Mouse (Mus musculus) brain, adult 2 months (tissue): ENCODE data around the gene Plekhg5.

Source experiments
- DNase-seq: peaks from one replicate; pipeline ENCODE4 v3.0.0; 2011; ENCODE audit warnings: low read depth, low spot score

Plekhg5 gene

GRCm38 (mm10) chr4:152097911-152098799, 25.9 kb downstream of the Plekhg5 start:
- no peak for DNase-seq

GRCm38 (mm10) chr4:152100541-152100940, 28.2 kb downstream of the Plekhg5 start:
- peak; percentile 95 for DNase-seq

GRCm38 (mm10) chr4:152101081-152101653, 28.9 kb downstream of the Plekhg5 start:
- DNase-seq, result peak; percentile 51

GRCm38 (mm10) chr4:152101921-152102320, 29.6 kb downstream of the Plekhg5 start:
- no peak for DNase-seq

- peak; percentile 76 for DNase-seq
These were observed 30.7 kb downstream of the Plekhg5 start for GRCm38 (mm10) chr4:152103025-152103424.

- no peak for DNase-seq
These were observed 34.4 kb downstream of the Plekhg5 start for GRCm38 (mm10) chr4:152106746-152107145.

- DNase-seq, result peak; percentile 40
These were observed 35.2 kb downstream of the Plekhg5 start for GRCm38 (mm10) chr4:152107493-152107892.

GRCm38 (mm10) chr4:152107971-152108509, 35.7 kb downstream of the Plekhg5 start:
- peak; percentile 89 for DNase-seq

- DNase-seq, result no peak
These were observed 36.4 kb downstream of the Plekhg5 start for GRCm38 (mm10) chr4:152108673-152109072.

GRCm38 (mm10) chr4:152109509-152109908, 37.2 kb downstream of the Plekhg5 start:
- no peak for DNase-seq

GRCm38 (mm10) chr4:152110689-152111088, 38.4 kb downstream of the Plekhg5 start:
- DNase-seq, result no peak

- DNase-seq, result peak; percentile 48
These were observed 40.0 kb downstream of the Plekhg5 start for GRCm38 (mm10) chr4:152112329-152112728.

- no peak for DNase-seq
These were observed 41.8 kb downstream of the Plekhg5 start for GRCm38 (mm10) chr4:152114080-152114479.

- no peak for DNase-seq
These were observed 43.8 kb downstream of the Plekhg5 start, which contains the start of gene Tnfrsf25 for GRCm38 (mm10) chr4:152115921-152116612. Tnfrsf25 (plus strand) TSS chr4:152115934.

- DNase-seq, result no peak
These were observed 45.2 kb downstream of the Plekhg5 start for GRCm38 (mm10) chr4:152117538-152117937.

- DNase-seq, result peak; percentile 59
These were observed 47.3 kb downstream of the Plekhg5 start for GRCm38 (mm10) chr4:152119396-152120292.

- DNase-seq, result peak; percentile 48
These were observed 48.2 kb downstream of the Plekhg5 start for GRCm38 (mm10) chr4:152120311-152121182.

GRCm38 (mm10) chr4:152121183-152121505, 48.8 kb downstream of the Plekhg5 start:
- no peak for DNase-seq

GRCm38 (mm10) chr4:152124361-152124961, 52.2 kb downstream of the Plekhg5 start:
- no peak for DNase-seq
